Mouse (Mus musculus) lung, postnatal 36 days (tissue): ENCODE measurements around the gene Zfp808.
"Not testable (repeated sequence)": the region's sequence is repeated elsewhere in the genome, so short reads cannot be mapped to it uniquely, and the experiment has no call there.

ENCODE experiments used
- DNase-seq: peaks from one replicate; pipeline ENCODE4 v3.0.0; 2022; ENCODE audit warnings: mixed read lengths

The Zfp808 gene

DNA sequence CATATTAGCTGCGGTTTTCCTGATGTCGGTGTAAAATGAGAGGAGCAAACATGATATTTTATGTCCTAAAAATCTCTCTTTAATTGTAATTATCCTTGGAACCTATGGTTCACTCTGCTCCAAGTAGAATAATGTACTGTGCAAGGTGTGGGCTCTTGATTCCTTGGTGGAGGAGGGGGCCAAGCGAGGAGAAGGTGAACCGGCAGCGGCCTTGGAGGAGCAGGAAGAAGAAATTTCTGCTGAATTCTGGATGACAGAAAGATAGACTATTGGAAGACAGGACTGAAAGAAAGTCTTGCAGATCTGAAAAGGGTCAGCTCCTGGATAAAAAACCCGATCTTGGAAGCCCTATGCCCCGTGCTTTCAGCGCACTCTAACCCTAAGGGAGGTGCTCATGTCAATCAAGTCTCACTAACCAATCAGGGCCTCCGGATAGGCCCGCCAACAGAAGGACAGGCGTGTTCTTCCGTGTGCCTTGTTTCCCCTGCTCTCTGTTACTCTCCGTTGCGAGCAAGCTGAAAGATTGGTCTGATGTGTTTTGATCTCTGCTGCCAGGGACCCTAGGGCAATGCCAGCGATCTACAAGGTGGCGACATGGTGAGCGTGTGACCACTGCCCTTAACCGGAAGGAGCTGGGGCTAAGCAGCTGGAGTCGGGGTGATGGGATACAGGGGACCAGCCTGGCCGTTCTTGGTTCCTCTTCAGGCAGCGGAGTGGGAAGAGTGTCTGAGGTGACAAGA is at the start of gene Zfp808:
Gene Zfp808, plus strand, starts transcription at position 455 of the 740 bp plus-strand sequence.
- peak; percentile 67 for DNase-seq

DNA sequence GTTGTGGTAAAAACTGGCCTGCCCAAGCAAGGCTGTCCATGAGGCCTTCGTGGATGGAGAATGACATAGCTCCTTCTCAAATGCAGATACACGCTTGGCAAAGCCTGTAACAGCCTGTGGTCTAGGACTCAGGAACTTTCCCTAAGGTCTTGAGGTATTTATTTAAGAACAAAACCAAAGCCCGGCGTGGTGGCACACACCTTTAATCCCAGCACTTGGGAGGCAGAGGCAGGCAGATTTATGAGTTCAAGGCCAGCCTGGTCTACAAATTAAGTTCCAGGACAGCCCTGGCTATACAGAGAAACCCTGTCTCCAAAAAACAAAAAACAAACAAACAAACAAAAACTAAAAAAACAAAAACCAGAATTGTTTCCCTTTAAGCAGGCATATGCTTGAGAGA is 30.9 kb upstream of the Zfp808 start:
- not testable (repeated sequence) for DNase-seq

DNA sequence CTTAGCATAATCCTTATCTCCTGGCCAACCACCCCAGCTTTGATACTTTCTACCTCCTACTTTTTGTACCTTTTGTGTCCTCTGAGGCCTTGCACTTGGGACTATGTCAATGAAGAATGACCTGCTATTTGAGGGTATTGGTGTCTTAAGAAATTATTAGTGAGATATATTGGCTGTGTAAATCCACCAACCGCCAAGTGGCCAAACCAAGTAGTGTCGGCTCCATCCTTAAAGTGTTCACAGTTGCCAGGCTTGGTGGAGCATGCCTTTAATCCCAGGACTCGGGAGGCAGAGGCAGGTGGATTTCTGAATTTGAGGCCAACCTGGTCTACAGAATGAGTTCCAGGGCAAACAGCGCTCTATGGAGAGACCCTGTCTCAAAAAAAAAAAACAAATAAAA is 30.2 kb upstream of the Zfp808 start:
- not testable (repeated sequence) for DNase-seq

- DNase-seq = not testable (repeated sequence)
These were observed 27.3 kb upstream of the Zfp808 start for GRCm38 (mm10) chr13:62102368-62102767.

GRCm38 (mm10) chr13:62115861-62116260 is 13.8 kb upstream of the Zfp808 start:
- peak; percentile 14 for DNase-seq

DNA sequence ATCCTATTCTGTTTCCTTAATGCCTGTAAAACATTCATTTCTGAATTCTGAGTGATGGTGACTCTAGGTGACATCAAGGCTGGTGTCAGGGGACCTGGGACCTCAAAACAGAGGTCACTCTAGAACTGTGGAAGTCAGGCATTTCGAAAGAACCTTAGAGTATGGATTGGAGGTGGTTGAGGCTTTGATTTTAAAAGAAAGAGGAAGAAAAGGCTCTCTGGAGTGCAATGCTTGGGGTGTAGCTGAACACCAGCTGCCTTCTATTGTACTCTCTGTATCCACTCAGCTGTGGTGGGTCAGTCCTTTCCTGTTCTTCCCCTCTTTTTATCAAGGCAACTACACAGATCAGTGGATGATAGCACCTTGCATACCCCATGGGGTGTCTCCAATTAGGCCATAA is 8.1 kb upstream of the Zfp808 start:
- not testable (repeated sequence) for DNase-seq

- DNase-seq = not testable (repeated sequence)
These were observed 52.4 kb downstream of the Zfp808 start for GRCm38 (mm10) chr13:62181835-62182755.

DNA sequence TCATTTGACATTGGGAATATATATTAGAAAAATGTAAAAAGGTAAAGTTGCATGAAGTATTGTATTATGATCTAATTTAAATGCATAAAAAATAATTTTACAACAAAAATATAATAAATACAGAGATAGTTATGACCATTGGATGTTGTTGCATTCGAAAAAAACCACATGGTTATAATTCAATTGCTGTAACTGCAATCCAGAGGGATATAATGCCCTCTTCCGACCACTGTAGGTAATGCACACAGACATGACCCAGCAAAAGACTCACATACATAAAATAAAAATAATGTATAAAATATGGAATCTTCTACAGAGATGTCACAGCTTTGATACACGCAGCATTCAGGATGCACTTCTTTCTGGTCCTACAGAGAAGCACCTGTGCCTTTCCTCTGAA is 115.6 kb downstream of the Zfp808 start:
- no peak for DNase-seq

DNA sequence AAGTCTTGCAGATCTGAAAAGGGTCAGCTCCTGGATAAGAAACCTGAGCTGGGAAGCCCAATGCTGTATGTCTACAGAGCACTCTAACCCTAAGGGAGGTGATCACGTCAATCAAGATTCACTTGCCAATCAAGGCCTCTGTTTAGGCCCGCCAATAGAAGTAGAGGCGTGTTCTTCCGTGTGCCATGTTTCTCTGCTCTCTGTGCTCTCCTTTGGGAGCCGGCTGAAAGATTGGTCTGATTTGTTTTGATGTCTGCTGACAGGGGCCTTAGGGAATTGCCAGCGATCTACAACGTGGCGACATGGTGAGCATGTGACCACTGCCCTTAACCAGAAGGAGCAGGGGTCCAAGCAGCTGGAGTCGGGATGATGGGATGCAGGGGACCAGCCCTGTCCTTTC is 125.5 kb downstream of the Zfp808 start:
- DNase-seq = not testable (repeated sequence)

- no peak for DNase-seq
These were observed 133.7 kb downstream of the Zfp808 start for GRCm38 (mm10) chr13:62263392-62263791.
